Mouse (Mus musculus) limb, embryonic 14.5 days (tissue): ENCODE results near the gene Ier2. TPM values are rescaled to one million over a fixed set of nuclear protein-coding genes. Genes with fewer than 3 reads are reported as not detected.
"Not testable (repeated sequence)": the region's sequence is repeated elsewhere in the genome, so short reads cannot be mapped to it uniquely, and the experiment has no call there.

ENCODE experiments used
- ATAC-seq: fragments of 200-750 bp; cut with Nextera tagmentation; 2 replicates; pipeline ENCODE4 v1.8.0; 2017; ENCODE audit warnings: low read depth, moderate number of reproducible peaks, moderate TSS enrichment; ENCODE audit not compliant: low FRiP score
- DNase-seq: peaks from one replicate; pipeline ENCODE4 v3.0.0-alpha.2; 2015; ENCODE audit warnings: low spot score
- H3K27ac ChIP-seq: fragments of 300-500 bp; sonication (generic); replicated peaks from 2 replicates; pipeline ENCODE4 v1.5.1; 2014; ENCODE audit warnings: low read depth, mild to moderate bottlenecking, low read length, moderate library complexity, mixed read lengths
- H3K27me3 ChIP-seq: fragments of 300-500 bp; sonication (generic); 2 replicates; pipeline ENCODE4 v1.6.1; 2014; ENCODE audit warnings: low read length, mixed read lengths; ENCODE audit not compliant: control insufficient read depth, insufficient read depth
- H3K36me3 ChIP-seq: fragments of 300-500 bp; sonication (generic); 2 replicates; pipeline ENCODE4 v1.6.1; 2014; ENCODE audit warnings: mild to moderate bottlenecking, low read length, moderate library complexity, mixed read lengths; ENCODE audit not compliant: control insufficient read depth, insufficient read depth
- H3K4me1 ChIP-seq: fragments of 300-500 bp; sonication (generic); 2 replicates; pipeline ENCODE4 v1.6.1; 2014; ENCODE audit warnings: antibody characterized with exemption, low read length, mixed read lengths; ENCODE audit not compliant: control insufficient read depth, insufficient read depth
- H3K4me2 ChIP-seq: fragments of 300-500 bp; sonication (generic); replicated peaks from 2 replicates; pipeline ENCODE4 v1.6.1; 2014; ENCODE audit warnings: low read depth, mild to moderate bottlenecking, low read length, moderate library complexity; ENCODE audit not compliant: severe bottlenecking
- H3K4me3 ChIP-seq: fragments of 300-500 bp; sonication (generic); replicated peaks from 2 replicates; pipeline ENCODE4 v1.5.1; 2014; ENCODE audit warnings: low read length
- H3K9ac ChIP-seq: fragments of 300-500 bp; sonication (generic); 2 replicates; pipeline ENCODE4 v1.6.1; 2014; ENCODE audit warnings: mild to moderate bottlenecking, low read depth, low read length, moderate library complexity; ENCODE audit not compliant: severe bottlenecking
- H3K9me3 ChIP-seq: fragments of 300-500 bp; sonication (generic); 2 replicates; pipeline ENCODE4 v1.6.1; 2016; ENCODE audit warnings: low read length; ENCODE audit not compliant: control insufficient read depth
- POLR2A ChIP-seq: fragments of 200-500 bp; IDR thresholded peaks from 2 replicates; pipeline ENCODE4 v1.8.0; 2012; ENCODE audit warnings: inconsistent platforms, mild to moderate bottlenecking, moderate library complexity, borderline replicate concordance; ENCODE audit not compliant: insufficient read depth, insufficient read length; ENCODE audit errors: extremely low read depth
- WGBS: fragments of 180-500 bp; shearing (Covaris S2); extraction: QIAGEN DNeasy Blood & Tissue Kit; methylation state at CpG from one replicate; pipeline ENCODE4 v1.1.7; 2014; 5-methylcytosine and 5-hydroxymethylcytosine counted together
- polyA plus RNA-seq, 2 experiments: library from polyadenylated mRNA; depleted of rRNA in 1 of 2; stranded (reverse) in 1 of 2; unstranded in 1 of 2; fragments of >200 nt; fragmentation: Nextera tagmentation in 1 of 2; extraction: Ambion mirVana in 1 of 2; gene quantifications; 2 replicates each; pipeline versions ENCODE4 v1.2.1 to v1.2.3; 2012 to 2014

Gene Ier2
- polyA plus RNA-seq, 2 experiments: 33.3 to 66.0 TPM

DNA sequence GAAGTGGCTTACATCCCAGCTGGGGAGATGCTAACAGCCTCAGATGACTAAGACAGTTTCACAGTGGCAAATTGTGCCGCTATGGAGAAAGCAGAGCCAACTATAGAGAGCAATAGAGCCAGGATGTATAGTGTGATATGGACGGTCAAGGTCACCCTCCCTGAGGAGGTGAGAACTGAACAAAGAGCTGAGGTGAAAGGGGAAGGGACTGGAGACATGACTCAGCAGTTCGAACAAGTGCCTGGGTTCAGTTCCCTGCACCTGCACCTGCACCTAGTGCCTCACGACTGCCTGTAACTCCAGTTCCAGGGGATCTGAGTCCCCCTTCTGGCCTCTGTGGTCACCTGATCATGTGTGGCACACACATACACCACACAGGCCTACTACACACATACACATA lies 32.5 kb downstream of the Ier2 start:
- no peak for ATAC-seq
- no peak overlapping the region for H3K4me2 ChIP-seq

GRCm38 (mm10) chr8:84629586-84629985 lies 33.1 kb downstream of the Ier2 start:
- H3K36me3 ChIP-seq: no peaks in the 10 kb centered on the region
- peaks cover under 1% of the 10 kb centered on the region; the same call in 1 of the 2 replicates for H3K4me1 ChIP-seq
- no peaks in the 10 kb centered on the region for H3K9me3 ChIP-seq
- no peaks in the 10 kb centered on the region for H3K27me3 ChIP-seq
- TF ChIP-seq POLR2A: no peak
- H3K27ac ChIP-seq: no peak overlapping the region
- no peak for DNase-seq
- H3K4me3 ChIP-seq: no peak overlapping the region
- ATAC-seq: no peak
- WGBS: 56% methylated on average over 11 of the region's 11 CpGs
- no peak overlapping the region for H3K9ac ChIP-seq
- H3K4me2 ChIP-seq: no peak overlapping the region

More for the DNA sequence above, 32.5 kb downstream of the Ier2 start:
- TF ChIP-seq POLR2A: no peak
- no peak for DNase-seq
- 81% methylated on average over 4 of the region's 4 CpGs for WGBS
- no peaks in the 10 kb centered on the region for H3K9me3 ChIP-seq
- no peak overlapping the region for H3K27ac ChIP-seq
- H3K4me1 ChIP-seq: peaks cover 6% of the 10 kb centered on the region
- no peaks in the 10 kb centered on the region for H3K27me3 ChIP-seq
- no peak overlapping the region for H3K4me3 ChIP-seq
- no peaks in the 10 kb centered on the region for H3K36me3 ChIP-seq
- H3K9ac ChIP-seq: no peak overlapping the region

DNA sequence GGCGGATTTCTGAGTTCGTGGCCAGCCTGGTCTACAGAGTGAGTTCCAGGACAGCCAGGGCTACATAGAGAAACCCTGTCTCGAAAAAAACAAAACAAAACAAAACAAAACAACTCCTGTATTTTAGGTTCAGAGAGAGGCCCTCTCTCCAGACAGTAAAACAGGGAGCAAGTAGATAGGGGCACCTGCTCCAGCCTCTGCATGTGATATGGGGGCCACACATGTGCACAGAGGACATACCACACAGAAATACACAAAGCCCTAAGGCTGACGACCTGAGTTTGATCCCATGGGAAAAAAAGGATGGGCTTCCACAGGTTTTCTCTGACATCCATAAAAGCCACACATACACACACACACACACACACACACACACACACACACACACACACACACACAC lies 39.2 kb downstream of the Ier2 start:
- 73% methylated on average over 4 of the region's 4 CpGs for WGBS
- not testable (repeated sequence) for H3K27me3 ChIP-seq, H3K36me3 ChIP-seq, DNase-seq, H3K4me2 ChIP-seq, H3K4me1 ChIP-seq, ATAC-seq, H3K4me3 ChIP-seq, H3K9ac ChIP-seq, H3K27ac ChIP-seq, H3K9me3 ChIP-seq

DNA sequence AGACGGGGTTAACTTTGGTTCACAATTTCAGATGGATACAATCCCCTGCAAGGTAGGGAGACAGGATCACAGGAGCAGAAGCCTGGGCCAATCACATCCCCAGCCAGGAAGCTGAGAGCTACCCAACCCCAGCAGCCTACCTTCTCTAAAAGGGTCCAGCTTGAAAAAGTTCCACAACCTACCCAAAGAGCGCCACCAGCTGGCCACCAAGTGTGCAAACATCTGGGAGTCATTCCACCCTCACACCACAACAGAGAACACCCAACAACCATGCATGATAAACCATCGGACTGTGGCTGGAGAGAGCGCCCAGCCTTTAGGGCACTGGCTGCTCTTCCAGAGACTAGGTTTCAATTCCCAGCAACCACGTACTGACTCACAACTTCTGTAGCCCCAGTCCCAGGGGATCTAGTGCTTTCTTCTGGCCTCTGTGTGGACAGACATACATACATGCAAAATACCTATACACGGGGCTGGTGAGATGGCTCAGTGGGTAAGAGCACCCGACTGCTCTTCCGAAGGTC lies 41.5 kb downstream of the Ier2 start:
- Histone ChIP-seq H3K4me3 (no peak overlapping the region), H3K36me3 (no peaks in the 10 kb centered on the region), H3K27ac (no peak overlapping the region), H3K9me3 (no peaks in the 10 kb centered on the region), H3K4me2 (no peak overlapping the region), H3K9ac (no peak overlapping the region), H3K27me3 (no peaks in the 10 kb centered on the region), H3K4me1 (peaks cover 1% of the 10 kb centered on the region; the same call in 1 of the 2 replicates)
- no peak for DNase-seq
- no peak for TF ChIP-seq POLR2A
- ATAC-seq: no peak
- 68% methylated on average over 8 of the region's 8 CpGs for WGBS

DNA sequence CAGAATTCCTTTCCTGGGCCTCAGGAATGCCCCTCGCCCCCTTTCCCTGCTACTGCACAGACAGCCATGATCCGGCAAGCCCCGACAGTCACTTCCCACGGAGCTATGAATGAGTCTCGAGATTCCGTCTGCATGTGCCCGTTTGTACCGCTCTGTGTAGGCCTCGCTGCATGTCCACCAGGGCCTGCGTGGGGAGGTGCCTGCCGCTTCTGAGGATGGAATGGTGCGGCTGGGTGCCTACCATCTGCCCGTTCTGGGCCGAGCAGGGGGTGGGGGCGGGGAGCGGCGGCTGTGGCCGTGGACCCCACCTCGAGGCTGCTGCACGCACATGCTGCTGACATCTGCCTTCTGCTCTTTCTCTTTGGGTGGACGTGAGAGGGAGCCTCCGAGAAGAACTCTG lies 45.6 kb downstream of the Ier2 start:
- H3K4me1 ChIP-seq: peaks cover 6% of the 10 kb centered on the region; the same call in 1 of the 2 replicates
- 42% methylated on average over 22 of the region's 22 CpGs for WGBS
- H3K27me3 ChIP-seq: no peaks in the 10 kb centered on the region
- ATAC-seq (0 out of 2 replicates have a peak, but pooled peaks have one; percentile 16), DNase-seq (no peak)
- H3K4me3 ChIP-seq: no peak overlapping the region
- no peak for TF ChIP-seq POLR2A
- H3K36me3 ChIP-seq: no peaks in the 10 kb centered on the region
- H3K9ac ChIP-seq: no peak overlapping the region
- H3K27ac ChIP-seq: peak overlapping the region; percentile 63
- no peaks in the 10 kb centered on the region for H3K9me3 ChIP-seq
- no peak overlapping the region; the same call in 1 of the 2 replicates for H3K4me2 ChIP-seq
